Mouse (Mus musculus): ENCODE data around the gene Lingo2. TPM values are rescaled to one million over a fixed set of nuclear protein-coding genes. Genes with fewer than 3 reads are reported as not detected.

The Lingo2 gene
- polyA plus RNA-seq, 1 experiment from 2014 or later: 31.2 TPM

DNA sequence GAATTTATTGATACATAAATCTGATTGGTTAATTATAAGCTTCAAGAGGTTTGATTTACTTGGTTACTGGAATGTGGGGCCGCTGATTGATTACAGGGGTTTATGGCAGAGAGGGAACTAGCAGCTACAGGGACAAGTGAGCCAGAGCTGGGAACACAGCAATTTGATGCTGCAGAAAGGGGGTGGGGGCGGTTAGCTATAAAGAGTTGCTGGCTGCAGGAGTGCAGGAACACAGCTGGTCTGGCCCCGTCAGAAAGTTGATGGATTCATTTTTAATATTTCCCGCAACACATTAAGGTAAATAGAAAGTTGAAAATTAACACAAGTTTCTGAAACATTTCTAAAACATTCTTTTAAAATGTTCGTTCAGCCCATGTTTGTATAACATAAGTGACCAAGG is 919.5 kb downstream of the Lingo2 start:
- ATAC-seq (replicated peaks): no peak
- Histone ChIP-seq H3K9ac (replicated peaks) (no peak overlapping the region), H3K36me3 (no peaks in the 10 kb centered on the region), H3K4me1 (no peaks in the 10 kb centered on the region), H3K27ac (replicated peaks) (no peak overlapping the region), H3K9me3 (no peaks in the 10 kb centered on the region), H3K27me3 (no peaks in the 10 kb centered on the region), H3K4me2 (replicated peaks) (no peak overlapping the region), H3K4me3 (no peak overlapping the region)
- WGBS: 91% methylated on average over 5 of the region's 5 CpGs

- H3K36me3 ChIP-seq: no peaks in the 10 kb centered on the region
- no peaks in the 10 kb centered on the region for H3K27me3 ChIP-seq
- no peaks in the 10 kb centered on the region for H3K4me1 ChIP-seq
- no peak overlapping the region for H3K27ac ChIP-seq (replicated peaks)
- H3K4me2 ChIP-seq (replicated peaks): no peak overlapping the region
- H3K9me3 ChIP-seq: no peaks in the 10 kb centered on the region
- ATAC-seq (replicated peaks): no peak
- H3K9ac ChIP-seq (replicated peaks): no peak overlapping the region
- 92% methylated on average over 4 of the region's 4 CpGs for WGBS
- H3K4me3 ChIP-seq: no peak overlapping the region
These were observed 937.4 kb downstream of the Lingo2 start for GRCm38 (mm10) chr4:36014181-36014580.

- Histone ChIP-seq H3K4me1 (no peaks in the 10 kb centered on the region), H3K4me2 (replicated peaks) (no peak overlapping the region), H3K27me3 (no peaks in the 10 kb centered on the region), H3K9ac (replicated peaks) (no peak overlapping the region), H3K9me3 (no peaks in the 10 kb centered on the region), H3K27ac (replicated peaks) (no peak overlapping the region), H3K36me3 (no peaks in the 10 kb centered on the region), H3K4me3 (no peak overlapping the region)
- 83% methylated on average over 2 of the region's 2 CpGs for WGBS
- no peak for ATAC-seq (replicated peaks)
These were observed 959.4 kb downstream of the Lingo2 start for GRCm38 (mm10) chr4:35992005-35992763.

DNA sequence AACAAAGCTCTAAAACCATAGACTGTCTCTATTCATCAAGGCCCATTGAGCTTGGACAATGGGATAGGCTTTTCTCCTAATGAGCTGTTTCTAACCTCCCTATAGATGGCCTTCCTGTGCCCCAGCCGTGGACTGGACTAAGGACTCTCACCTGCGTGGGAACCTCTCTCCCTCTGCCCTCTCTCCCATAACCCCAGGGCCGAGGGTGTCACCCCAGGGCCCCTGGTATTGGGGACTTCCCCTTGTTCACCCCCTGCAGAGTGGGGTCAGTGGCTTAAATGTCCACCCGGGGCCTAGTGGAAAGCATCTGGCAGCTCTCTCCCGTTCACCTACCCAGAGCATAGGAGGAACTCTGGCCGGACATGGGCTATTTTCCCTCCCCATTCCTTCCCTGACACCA is 965.5 kb downstream of the Lingo2 start:
- H3K27ac ChIP-seq (replicated peaks): no peak overlapping the region
- no peak overlapping the region for H3K4me2 ChIP-seq (replicated peaks)
- no peaks in the 10 kb centered on the region for H3K4me1 ChIP-seq
- no peaks in the 10 kb centered on the region for H3K27me3 ChIP-seq
- H3K4me3 ChIP-seq: no peak overlapping the region
- no peaks in the 10 kb centered on the region for H3K36me3 ChIP-seq
- ATAC-seq (replicated peaks): no peak
- 67% methylated on average over 6 of the region's 6 CpGs for WGBS
- no peaks in the 10 kb centered on the region for H3K9me3 ChIP-seq
- no peak overlapping the region for H3K9ac ChIP-seq (replicated peaks)

- no peaks in the 10 kb centered on the region for H3K36me3 ChIP-seq
- ATAC-seq (replicated peaks): no peak
- H3K9me3 ChIP-seq: no peaks in the 10 kb centered on the region
- no peak overlapping the region for H3K4me3 ChIP-seq
- H3K27me3 ChIP-seq: no peaks in the 10 kb centered on the region
- WGBS: 35% methylated on average over 4 of the region's 4 CpGs
- H3K27ac ChIP-seq (replicated peaks): no peak overlapping the region
- no peak overlapping the region for H3K9ac ChIP-seq (replicated peaks)
- no peaks in the 10 kb centered on the region for H3K4me1 ChIP-seq
- no peak overlapping the region for H3K4me2 ChIP-seq (replicated peaks)
These were observed 988.0 kb downstream of the Lingo2 start for GRCm38 (mm10) chr4:35963532-35963931.

- no peaks in the 10 kb centered on the region for H3K27me3 ChIP-seq
- H3K4me3 ChIP-seq: no peak overlapping the region
- H3K9me3 ChIP-seq: no peaks in the 10 kb centered on the region
- no peak overlapping the region for H3K4me2 ChIP-seq (replicated peaks)
- H3K4me1 ChIP-seq: no peaks in the 10 kb centered on the region
- no peak overlapping the region for H3K9ac ChIP-seq (replicated peaks)
- no peak for ATAC-seq (replicated peaks)
- no peaks in the 10 kb centered on the region for H3K36me3 ChIP-seq
- H3K27ac ChIP-seq (replicated peaks): no peak overlapping the region
These were observed 999.7 kb downstream of the Lingo2 start for GRCm38 (mm10) chr4:35951894-35952293.

DNA sequence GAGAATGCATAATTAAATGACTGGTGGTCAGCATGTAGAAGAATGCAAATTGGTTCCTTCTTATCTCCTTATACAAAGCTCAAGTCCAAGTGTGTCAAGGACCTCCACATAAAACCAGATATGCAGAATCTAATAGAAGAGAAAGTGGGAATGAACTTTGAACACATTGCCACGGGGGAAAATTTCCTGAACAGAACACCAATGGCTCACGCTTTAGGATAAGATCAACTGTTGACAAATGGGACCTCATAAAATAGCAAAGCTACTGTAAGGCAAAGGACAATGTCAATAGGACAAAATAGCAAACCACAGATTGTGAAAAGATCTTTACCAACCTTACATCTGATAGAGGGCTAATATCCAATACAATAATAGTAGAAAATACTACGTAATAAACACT is 1000.3 kb downstream of the Lingo2 start:
- H3K36me3 ChIP-seq: no peaks in the 10 kb centered on the region
- H3K4me3 ChIP-seq: no peak overlapping the region
- no peak overlapping the region for H3K9ac ChIP-seq (replicated peaks)
- H3K9me3 ChIP-seq: no peaks in the 10 kb centered on the region
- no peak overlapping the region for H3K4me2 ChIP-seq (replicated peaks)
- no peak for ATAC-seq (replicated peaks)
- 93% methylated on average over 3 of the region's 3 CpGs for WGBS
- no peaks in the 10 kb centered on the region for H3K27me3 ChIP-seq
- H3K27ac ChIP-seq (replicated peaks): no peak overlapping the region
- H3K4me1 ChIP-seq: no peaks in the 10 kb centered on the region

GRCm38 (mm10) chr4:35934056-35934661 is 1017.4 kb downstream of the Lingo2 start:
- Histone ChIP-seq H3K4me1 (peaks cover 4% of the 10 kb centered on the region; the same call in 1 of the 2 replicates), H3K9me3 (no peaks in the 10 kb centered on the region), H3K4me2 (replicated peaks) (no peak overlapping the region), H3K4me3 (no peak overlapping the region), H3K36me3 (no peaks in the 10 kb centered on the region), H3K27ac (replicated peaks) (no peak overlapping the region), H3K9ac (replicated peaks) (no peak overlapping the region), H3K27me3 (no peaks in the 10 kb centered on the region)
- WGBS: 6% methylated on average over 4 of the region's 4 CpGs
- ATAC-seq (replicated peaks): no peak

- no peaks in the 10 kb centered on the region for H3K9me3 ChIP-seq
- ATAC-seq (replicated peaks): peak; percentile 64; the same call in 1 of the 2 replicates
- 12% methylated on average over 2 of the region's 2 CpGs for WGBS
- H3K9ac ChIP-seq (replicated peaks): no peak overlapping the region
- no peak overlapping the region for H3K4me3 ChIP-seq
- H3K27ac ChIP-seq (replicated peaks): no peak overlapping the region
- H3K36me3 ChIP-seq: no peaks in the 10 kb centered on the region
- H3K4me2 ChIP-seq (replicated peaks): no peak overlapping the region
- H3K4me1 ChIP-seq: peaks cover 4% of the 10 kb centered on the region; the same call in 1 of the 2 replicates
- no peaks in the 10 kb centered on the region for H3K27me3 ChIP-seq
These were observed 1023.8 kb downstream of the Lingo2 start for GRCm38 (mm10) chr4:35927722-35928121.

DNA sequence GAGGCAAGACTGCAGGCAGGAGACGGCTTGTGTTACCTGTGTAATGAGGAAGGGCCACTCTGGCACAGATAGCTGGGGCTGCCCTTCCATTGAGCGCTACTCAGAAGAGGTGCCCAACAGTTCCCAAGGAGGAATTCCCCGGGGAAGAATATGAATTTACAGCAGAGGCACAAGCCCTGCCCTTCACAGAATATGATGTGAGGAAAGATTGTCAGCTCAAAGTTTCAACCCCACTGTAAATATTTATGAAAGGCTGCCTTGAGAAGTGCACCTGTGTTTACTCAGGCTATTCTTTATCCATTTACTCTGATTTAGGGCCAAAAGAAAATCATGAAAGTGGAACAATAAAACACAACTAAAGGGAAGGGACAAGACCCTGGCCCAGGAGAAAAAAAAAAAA is 1034.1 kb downstream of the Lingo2 start:
- H3K4me2 ChIP-seq (replicated peaks): no peak overlapping the region
- 92% methylated on average over 3 of the region's 3 CpGs for WGBS
- no peaks in the 10 kb centered on the region for H3K9me3 ChIP-seq
- H3K4me3 ChIP-seq: no peak overlapping the region
- no peaks in the 10 kb centered on the region for H3K36me3 ChIP-seq
- no peak overlapping the region for H3K9ac ChIP-seq (replicated peaks)
- no peaks in the 10 kb centered on the region for H3K27me3 ChIP-seq
- H3K4me1 ChIP-seq: no peaks in the 10 kb centered on the region
- no peak overlapping the region for H3K27ac ChIP-seq (replicated peaks)
- ATAC-seq (replicated peaks): no peak

DNA sequence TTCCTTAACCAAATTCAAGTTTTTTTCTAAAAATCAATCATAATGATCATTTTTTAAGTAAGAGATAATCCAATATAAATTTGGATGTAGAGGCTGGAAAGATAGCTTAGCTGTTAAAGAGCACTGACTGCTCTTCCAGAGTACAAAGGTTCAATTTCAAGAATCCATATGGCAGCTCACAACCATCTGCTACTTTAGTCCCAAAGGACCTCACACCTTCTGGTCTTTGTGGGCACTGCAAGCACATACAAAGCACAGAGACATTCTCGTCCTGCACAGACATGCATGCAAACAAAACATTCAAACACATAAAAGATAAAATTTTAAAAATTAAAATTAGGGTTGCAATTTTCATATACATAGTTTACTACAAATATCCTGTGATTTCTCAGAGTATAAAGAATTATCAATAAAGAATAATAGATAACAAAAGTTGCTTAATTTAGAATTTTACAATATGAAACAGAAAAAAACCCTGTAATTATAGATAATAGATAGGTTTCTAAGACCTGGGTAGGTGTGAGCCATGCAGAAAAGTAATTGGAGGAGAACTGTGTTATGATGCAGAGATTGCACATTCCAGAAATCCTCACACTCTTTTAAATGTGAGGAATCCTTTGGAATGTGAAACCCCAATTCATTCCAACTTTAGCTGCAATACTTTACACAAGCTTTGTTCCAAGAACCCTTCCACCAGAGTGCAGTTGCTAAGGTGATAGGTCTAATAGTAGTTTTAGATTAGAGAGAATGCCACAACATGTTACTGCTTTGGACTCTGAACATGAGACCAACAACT is 1053.6 kb downstream of the Lingo2 start:
- Histone ChIP-seq H3K27me3 (no peaks in the 10 kb centered on the region), H3K9ac (replicated peaks) (no peak overlapping the region), H3K4me1 (0 out of 2 replicates have a peak, but pooled peaks cover 3% of the 10 kb centered on the region), H3K4me3 (no peak overlapping the region), H3K36me3 (no peaks in the 10 kb centered on the region), H3K27ac (replicated peaks) (no peak overlapping the region), H3K4me2 (replicated peaks) (no peak overlapping the region), H3K9me3 (no peaks in the 10 kb centered on the region)
- ATAC-seq (replicated peaks): peak; percentile 75
- WGBS: 42% methylated on average over 1 of the region's 1 CpGs
